Mouse (Mus musculus) adrenal gland, postnatal 36 days (tissue): ENCODE measurements around the gene Serpinf2. TPM values are rescaled to one million over a fixed set of nuclear protein-coding genes. Genes with fewer than 3 reads are reported as not detected.
"Not testable (repeated sequence)": the region's sequence is repeated elsewhere in the genome, so short reads cannot be mapped to it uniquely, and the experiment has no call there.

Experiments used
- DNase-seq, 2 experiments: peaks; one replicate each; pipeline ENCODE4 v3.0.0; 2021; ENCODE audit warnings: mixed read lengths in 1 of 2
- total RNA-seq, 2 experiments: library from RNA; stranded (reverse); gene quantifications; 2 replicates each; pipeline ENCODE4 v1.2.3; 2021

Serpinf2 gene
- total RNA-seq, 2 experiments from 2014 or later, result 0.46 TPM; not detected in 1

- peak; percentile 51 to 54 for DNase-seq
Observed at GRCm38 (mm10) chr11:75459141-75459711, 19.8 kb upstream of the Serpinf2 start.

GRCm38 (mm10) chr11:75458628-75459041, 19.2 kb upstream of the Serpinf2 start:
- DNase-seq, result peak; percentile 24 to 35

- DNase-seq, result peak; percentile 23 to 44
Observed at GRCm38 (mm10) chr11:75458169-75458568, 18.8 kb upstream of the Serpinf2 start.

- DNase-seq, result no peak
Observed at GRCm38 (mm10) chr11:75456440-75456871, 17.1 kb upstream of the Serpinf2 start.

- not testable (repeated sequence) for DNase-seq
Observed at GRCm38 (mm10) chr11:75455971-75456370, 16.6 kb upstream of the Serpinf2 start.

GRCm38 (mm10) chr11:75455041-75455736, 15.8 kb upstream of the Serpinf2 start:
- no peak for DNase-seq

- peak; percentile 91 to 93 for DNase-seq
Observed at GRCm38 (mm10) chr11:75453991-75454930, 14.9 kb upstream of the Serpinf2 start, which contains the start of gene Wdr81. Wdr81 (minus strand) TSS chr11:75454717.

GRCm38 (mm10) chr11:75452812-75453557, 13.6 kb upstream of the Serpinf2 start:
- DNase-seq, result no peak

- DNase-seq, result no peak
Observed at GRCm38 (mm10) chr11:75452081-75452480, 12.7 kb upstream of the Serpinf2 start.

GRCm38 (mm10) chr11:75450936-75451335, 11.5 kb upstream of the Serpinf2 start:
- no peak for DNase-seq

GRCm38 (mm10) chr11:75450304-75450908, 11.0 kb upstream of the Serpinf2 start:
- DNase-seq, result no peak

- no peak for DNase-seq
Observed at GRCm38 (mm10) chr11:75449695-75450094, 10.3 kb upstream of the Serpinf2 start.

- no peak for DNase-seq
Observed at GRCm38 (mm10) chr11:75448575-75448974, 9.2 kb upstream of the Serpinf2 start.

GRCm38 (mm10) chr11:75443711-75444110, 4.3 kb upstream of the Serpinf2 start:
- no peak for DNase-seq

GRCm38 (mm10) chr11:75441601-75442000, 2.2 kb upstream of the Serpinf2 start:
- no peak for DNase-seq

- DNase-seq, result no peak
Observed at GRCm38 (mm10) chr11:75441034-75441433, 1.6 kb upstream of the Serpinf2 start.

GRCm38 (mm10) chr11:75439951-75440350, 560 bp upstream of the Serpinf2 start:
- DNase-seq, result no peak

GRCm38 (mm10) chr11:75438804-75439203, 587 bp downstream of the Serpinf2 start:
- DNase-seq, result no peak

- DNase-seq, result peak in 1 of 2 experiments; percentile 44
Observed at GRCm38 (mm10) chr11:75438194-75438593, 1.2 kb downstream of the Serpinf2 start.

- no peak for DNase-seq
Observed at GRCm38 (mm10) chr11:75434138-75434537, 5.3 kb downstream of the Serpinf2 start.

- peak in 1 of 2 experiments; percentile 59 for DNase-seq
Observed at GRCm38 (mm10) chr11:75431307-75431706, 8.1 kb downstream of the Serpinf2 start.
